In genomic region chr7:30729396-30730063, GRCm38 (mm10) we compare ENCODE assay signal across 8 mouse cellular contexts. TPM values are rescaled to one million over a fixed set of nuclear protein-coding genes. Genes with fewer than 3 reads are reported as not detected.
DNase-seq lines count a peak whose midpoint lies in the region; ATAC-seq lines count a peak whose summit lies in the region.

Gene Tmem147, minus strand, starts transcription at chr7:30729540.

- peak within 1 kb of the TSS; percentile 80 for H3K4me3 ChIP-seq in forebrain, embryonic 14.5 days (ENCODE audit: low read depth, low read length)
- peak within 1 kb of the TSS; percentile 75 for H3K4me3 ChIP-seq in neural tube, embryonic 15.5 days (replicated peaks)

- peak within 1 kb of the TSS; percentile 90 for H3K27ac ChIP-seq in forebrain, embryonic 14.5 days (ENCODE audit: low read depth, low read length)
- peak within 1 kb of the TSS; percentile 92 for H3K27ac ChIP-seq in neural tube, embryonic 15.5 days (replicated peaks)

- under 1% methylated on average over 60 of the region's 60 CpGs for WGBS in forebrain, embryonic 14.5 days
- WGBS in neural tube, embryonic 15.5 days = under 1% methylated on average over 59 of the region's 60 CpGs

- peak; percentile 97 for DNase-seq in ES-CJ7 (ENCODE audit: low read depth, low spot score)
- peak; percentile 92 for DNase-seq in cerebellum, adult 11 months
- peak; percentile 98 for DNase-seq in forebrain, embryonic 14.5 days (ENCODE audit: low spot score)
- DNase-seq in heart, postnatal 14 days = peak; percentile 94 to 98
- peak; percentile 96 for DNase-seq in layer of hippocampus, adult 11-12 months (ENCODE audit: low spot score)
- peak; percentile 94 to 95 for DNase-seq in lung, adult 18-20 months
- peak; percentile 96 for DNase-seq in testis, postnatal 14 days (ENCODE audit: low spot score)

- intact Hi-C loops in heart, postnatal 14 days (cut with DNase I) = loop anchor here (5.0 to 10.0 kb wide), 3 partner anchors 62 to 243 kb away; partner anchors contain the start of genes Fam187b, Ffar3 and Lsr

- H3K9ac ChIP-seq in forebrain, embryonic 14.5 days (ENCODE audit: low read length) = peak within 1 kb of the TSS; percentile 90
- peak within 1 kb of the TSS; percentile 91 for H3K9ac ChIP-seq in neural tube, embryonic 15.5 days (replicated peaks)

- no peaks in the 10 kb centered on the region for H3K27me3 ChIP-seq in forebrain, embryonic 14.5 days (replicated peaks; ENCODE audit: control insufficient read depth, insufficient read depth, low read length)
- no peaks in the 10 kb centered on the region for H3K27me3 ChIP-seq in neural tube, embryonic 15.5 days (replicated peaks)

- peak; percentile 98 for ATAC-seq in forebrain, embryonic 14.5 days
- ATAC-seq in neural tube, embryonic 15.5 days (ENCODE audit: low FRiP score) = peak; percentile 96

- no peaks in the 10 kb centered on the region for H3K9me3 ChIP-seq in forebrain, embryonic 14.5 days (replicated peaks; ENCODE audit: control insufficient read depth, low read length)
- H3K9me3 ChIP-seq in neural tube, embryonic 15.5 days (replicated peaks) = no peaks in the 10 kb centered on the region

- H3K4me2 ChIP-seq in forebrain, embryonic 14.5 days (ENCODE audit: low read length) = peak within 1 kb of the TSS; percentile 84
- peak within 1 kb of the TSS; percentile 66 for H3K4me2 ChIP-seq in neural tube, embryonic 15.5 days

- H3K4me1 ChIP-seq in forebrain, embryonic 14.5 days (ENCODE audit: control insufficient read depth, insufficient read depth, low read length) = peaks cover 17% of the 10 kb centered on the region
- H3K4me1 ChIP-seq in neural tube, embryonic 15.5 days = peaks cover 31% of the 10 kb centered on the region

- H3K36me3 ChIP-seq in forebrain, embryonic 14.5 days (ENCODE audit: control insufficient read depth, insufficient read depth, low read length) = peaks cover 32% of the 10 kb centered on the region
- H3K36me3 ChIP-seq in neural tube, embryonic 15.5 days = peaks cover 33% of the 10 kb centered on the region

RNA-seq across cellular contexts. Expression of gene Tmem147, which starts in this region (rescaled TPM):
- polyA plus RNA-seq in forebrain, embryonic 14.5 days (2014; fragmentation: Nextera tagmentation; extraction: Ambion mirVana) = 228 and 286 TPM in 2 replicates
- 100 to 1,000 TPM; 238 to 243 TPM for total RNA-seq in heart, postnatal 14 days (2021)
- 284 and 304 TPM in 2 replicates for polyA plus RNA-seq in neural tube, embryonic 15.5 days (2015; fragmentation: Nextera tagmentation; extraction: Ambion mirVana)

Comparison
In these comparisons a context has a peak if more than half of its experiments do, and no peak if none do; other contexts are left out.
1. Peak in every context shown above with its lines: DNase-seq, ATAC-seq, H3K4me3 ChIP-seq and H3K27ac ChIP-seq.